Mouse (Mus musculus) gastrocnemius, postnatal 36 days (tissue): ENCODE measurements around the gene Vstm2b. TPM values are rescaled to one million over a fixed set of nuclear protein-coding genes. Genes with fewer than 3 reads are reported as not detected.

Source experiments
- DNase-seq, 2 experiments: peaks; one replicate each; pipeline ENCODE4 v3.0.0; 2022
- intact Hi-C: fragments of 180-260 bp; cut with DNase I; formaldehyde crosslinking; loops from one replicate; pipeline ENCODE4 v1.15.1; 2025
- long read RNA-seq, 2 experiments: library from polyadenylated mRNA; stranded (forward); transcript quantifications; one replicate each; pipeline ENCODE4 v2.0.0; 2021
- total RNA-seq, 2 experiments: library from RNA; stranded (reverse); gene quantifications; 2 replicates each; pipeline ENCODE4 v1.2.3; 2021

Vstm2b gene
- total RNA-seq, result under 1 TPM in 1 of 2 experiments, not detected in 1; 0.54 TPM
- long read RNA-seq, experiment 1, result 0 reads
- long read RNA-seq, experiment 2, result 0 reads

GRCm38 (mm10) chr7:40898096-40898710 lies at the start of gene Vstm2b:
Gene Vstm2b, plus strand, starts transcription at chr7:40898328.
- intact Hi-C loops, result loop anchor here (10.0 kb wide), 1 partner anchor 593 kb away; no protein-coding TSS in a partner anchor
- no peak for DNase-seq

- intact Hi-C loops, result no loop called here
- DNase-seq, result no peak
Measured at GRCm38 (mm10) chr7:40856088-40856625, 42.0 kb upstream of the Vstm2b start.

GRCm38 (mm10) chr7:40873380-40873990 lies 24.6 kb upstream of the Vstm2b start:
- DNase-seq, result no peak
- intact Hi-C loops, result no loop called here

- no peak for DNase-seq
- intact Hi-C loops, result no loop called here
Measured at GRCm38 (mm10) chr7:40884855-40885489, 13.2 kb upstream of the Vstm2b start.

GRCm38 (mm10) chr7:40888358-40888757 lies 9.8 kb upstream of the Vstm2b start:
- DNase-seq, result no peak
- intact Hi-C loops, result no loop called here

GRCm38 (mm10) chr7:40896964-40897363 lies 1.2 kb upstream of the Vstm2b start:
- DNase-seq, result no peak
- intact Hi-C loops, result loop anchor here (10.0 kb wide), 1 partner anchor 592 kb away; no protein-coding TSS in a partner anchor

- intact Hi-C loops, result loop anchor here (10.0 kb wide), 1 partner anchor 594 kb away; no protein-coding TSS in a partner anchor
- DNase-seq, result no peak
Measured at GRCm38 (mm10) chr7:40898711-40899375, 715 bp downstream of the Vstm2b start.

GRCm38 (mm10) chr7:40899376-40900265 lies 1.5 kb downstream of the Vstm2b start:
- no peak for DNase-seq
- intact Hi-C loops, result loop anchor here (10.0 kb wide), 1 partner anchor 595 kb away; no protein-coding TSS in a partner anchor

GRCm38 (mm10) chr7:40901201-40901600 lies 3.1 kb downstream of the Vstm2b start:
- peak; percentile 36 to 44 for DNase-seq
- intact Hi-C loops, result no loop called here

GRCm38 (mm10) chr7:40902506-40902905 lies 4.4 kb downstream of the Vstm2b start:
- no peak for DNase-seq
- intact Hi-C loops, result no loop called here

GRCm38 (mm10) chr7:40906484-40906883 lies 8.4 kb downstream of the Vstm2b start:
- intact Hi-C loops, result no loop called here
- peak in 1 of 2 experiments; percentile 20 for DNase-seq

- DNase-seq, result no peak
Measured at GRCm38 (mm10) chr7:40916761-40917160, 18.6 kb downstream of the Vstm2b start.

GRCm38 (mm10) chr7:40920118-40920517 lies 22.0 kb downstream of the Vstm2b start:
- DNase-seq, result no peak
- intact Hi-C loops, result no loop called here

More at GRCm38 (mm10) chr7:40916761-40917160, 18.6 kb downstream of the Vstm2b start:
- intact Hi-C loops, result no loop called here

- intact Hi-C loops, result no loop called here
- no peak for DNase-seq
Measured at GRCm38 (mm10) chr7:40921281-40921680, 23.2 kb downstream of the Vstm2b start.

GRCm38 (mm10) chr7:40922871-40923270 lies 24.7 kb downstream of the Vstm2b start:
- no peak for DNase-seq
- intact Hi-C loops, result no loop called here

GRCm38 (mm10) chr7:40928391-40928790 lies 30.3 kb downstream of the Vstm2b start:
- DNase-seq, result peak in 1 of 2 experiments; percentile 9
- intact Hi-C loops, result no loop called here

GRCm38 (mm10) chr7:40936617-40937212 lies 38.6 kb downstream of the Vstm2b start:
- no peak for DNase-seq
- intact Hi-C loops, result no loop called here

GRCm38 (mm10) chr7:40939371-40939770 lies 41.2 kb downstream of the Vstm2b start:
- intact Hi-C loops, result no loop called here
- DNase-seq, result no peak
